Mouse (Mus musculus) ES-CJ7 (cell line): ENCODE measurements at regions not wholly inside any gene's neighbourhood (a gene's known extent, or its start where the extent isn't known, plus 50 kb on each side); places are given as distances from the start of the nearest gene placed in this dataset.

Experiments
- DNase-seq: peaks from one replicate; pipeline ENCODE4 v3.0.0; 2011; ENCODE audit warnings: low read depth, low spot score

DNA sequence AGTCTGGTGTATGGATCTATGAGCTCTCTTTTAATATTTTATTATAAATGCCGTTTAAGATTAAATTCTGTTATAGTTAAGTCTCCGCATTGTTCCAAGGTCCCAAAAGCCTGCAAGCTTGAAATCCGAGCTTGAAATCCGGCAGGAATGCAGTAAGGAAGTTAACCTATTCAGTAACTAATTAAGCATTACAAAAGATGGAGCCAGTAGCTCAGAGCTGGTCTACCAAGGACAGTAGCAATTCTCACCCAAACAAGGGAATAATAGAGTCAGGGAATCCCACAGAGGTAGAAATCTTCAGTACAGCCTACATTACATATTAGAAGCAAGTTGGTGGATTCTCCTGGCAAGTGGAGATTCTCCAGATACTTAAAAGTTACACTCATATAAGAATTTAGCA is 325.0 kb downstream of the Phf3 start:
- peak; percentile 72 for DNase-seq

DNA sequence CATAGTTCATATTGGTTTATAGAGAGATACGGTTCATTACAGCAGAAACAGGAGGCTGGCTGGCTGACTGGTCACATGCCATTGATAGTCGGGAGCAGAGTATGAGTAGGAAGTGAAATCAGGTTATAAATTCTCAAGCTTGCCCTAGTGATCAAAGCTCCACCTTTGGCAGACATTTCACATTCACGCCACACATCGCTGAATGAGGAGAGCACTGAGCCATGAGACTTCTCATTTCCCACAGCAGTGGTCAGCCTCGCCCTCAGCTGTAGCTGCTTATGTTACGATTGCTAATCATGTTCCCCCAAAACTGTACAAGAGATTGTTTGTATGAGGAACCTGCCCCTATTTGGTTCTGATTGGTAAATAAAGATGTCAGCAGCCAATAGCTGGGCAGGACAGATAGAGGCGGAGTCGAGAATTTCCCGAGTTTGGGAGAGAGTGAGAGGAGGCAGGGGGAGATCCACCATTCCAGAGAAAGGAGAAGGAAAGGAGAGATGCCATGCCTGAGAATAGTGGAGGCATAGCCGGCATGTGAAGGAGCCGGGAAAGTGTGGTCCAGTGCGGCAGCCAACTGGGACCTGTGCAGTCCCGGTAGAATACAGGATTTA is 333.5 kb downstream of the Phf3 start:
- no peak for DNase-seq

DNA sequence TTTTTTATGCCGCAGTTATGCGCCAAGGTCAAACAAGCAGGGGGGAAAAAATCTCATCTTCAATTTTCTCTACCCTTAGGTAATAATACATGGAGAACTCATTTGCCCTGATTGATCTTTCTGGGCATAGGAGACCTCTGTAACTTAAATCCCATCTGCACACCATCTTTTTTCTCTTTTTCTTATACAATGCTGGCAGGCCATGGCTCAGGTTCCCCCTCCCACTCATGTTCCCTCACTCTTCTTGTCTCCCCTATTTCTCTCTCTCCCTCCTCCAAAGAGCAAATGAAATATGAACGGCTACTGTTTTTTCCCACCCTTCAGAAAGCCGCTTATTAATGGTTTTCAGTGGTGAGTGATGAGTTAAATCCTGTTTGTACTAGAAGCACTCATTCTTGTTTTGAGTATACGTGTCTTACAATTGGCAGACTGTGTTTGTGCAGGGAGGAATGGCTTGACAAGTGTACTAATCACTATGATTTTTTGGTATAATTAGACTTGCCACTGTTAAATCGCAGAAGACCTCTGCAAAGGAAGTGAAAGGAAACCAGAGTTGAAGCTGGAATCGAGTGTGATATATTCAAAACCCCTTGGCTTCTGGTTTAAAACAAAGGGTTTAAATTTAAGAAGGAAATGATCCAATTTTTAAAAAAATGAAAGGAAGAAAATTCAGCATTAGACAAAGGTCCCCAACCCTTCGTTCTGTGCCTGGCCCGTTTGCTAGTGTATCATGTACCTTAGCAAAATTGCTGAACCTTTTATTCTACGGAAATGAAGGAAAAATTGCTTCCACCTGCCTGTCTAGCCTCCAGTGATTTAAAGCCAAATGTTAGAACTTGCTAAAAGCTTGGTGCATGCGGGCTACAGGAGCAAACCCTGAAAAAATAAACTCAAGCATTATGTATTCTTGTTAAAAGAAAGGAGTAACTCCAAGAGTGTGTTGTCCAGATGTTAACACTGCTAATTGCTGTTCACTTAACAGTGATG is 336.4 kb downstream of the Phf3 start:
- no peak for DNase-seq

DNA sequence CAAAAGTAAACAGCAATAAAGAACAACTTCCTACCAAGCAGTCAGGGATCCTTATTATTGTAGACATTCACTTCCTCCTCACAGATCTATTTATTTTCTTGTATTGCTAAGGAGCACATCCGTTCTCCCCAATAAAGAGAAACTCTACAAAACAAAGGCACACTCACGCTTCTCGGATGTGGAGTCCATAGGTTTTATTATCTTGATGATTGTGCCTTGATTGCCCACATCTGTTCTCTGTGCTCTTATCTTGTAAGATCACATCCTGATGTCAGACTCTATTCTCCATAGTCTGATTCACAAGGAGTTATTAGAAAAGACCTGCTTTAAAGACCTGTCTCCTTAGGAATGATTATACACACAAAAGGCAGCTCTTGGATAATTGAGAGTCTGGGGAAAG is 356.4 kb downstream of the Phf3 start:
- peak; percentile 15 for DNase-seq

DNA sequence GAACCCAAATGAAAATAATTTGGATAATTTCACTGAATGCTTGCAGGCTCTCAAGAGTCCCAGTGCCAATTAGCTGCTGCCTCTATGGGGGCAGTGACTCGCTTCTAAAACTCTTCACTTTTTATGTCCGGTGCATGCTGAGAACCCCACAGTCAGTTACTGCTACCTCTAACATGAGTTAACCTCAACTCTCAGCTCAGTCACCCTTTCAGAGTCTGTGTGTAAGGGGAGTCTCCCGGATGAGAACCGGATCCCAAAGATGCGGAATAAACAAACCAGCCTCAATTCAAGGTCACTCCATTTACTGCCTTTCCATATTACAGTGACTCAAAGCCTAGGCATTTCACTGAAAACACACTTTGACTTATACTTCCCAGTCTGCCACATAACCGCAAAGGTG is 357.9 kb downstream of the Phf3 start:
- DNase-seq = no peak

DNA sequence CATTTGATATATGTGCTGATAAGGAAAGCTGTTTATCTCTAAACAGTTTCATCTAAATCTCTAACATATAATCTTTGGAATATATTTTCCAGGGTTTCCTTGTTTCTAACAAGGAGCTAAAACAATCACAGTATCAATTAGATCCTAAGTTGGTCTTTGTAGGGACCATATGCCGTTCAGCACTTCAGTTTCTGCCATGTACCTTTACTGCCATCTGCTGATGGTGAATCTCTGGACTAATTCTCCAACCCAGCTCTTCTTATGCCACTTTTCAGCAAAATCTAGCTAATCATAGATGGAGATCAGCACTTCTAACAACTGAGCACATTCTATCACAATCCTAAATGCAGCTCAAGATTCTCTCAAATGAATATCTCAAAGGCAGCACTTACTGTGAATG is 370.5 kb downstream of the Phf3 start:
- peak; percentile 23 for DNase-seq

DNA sequence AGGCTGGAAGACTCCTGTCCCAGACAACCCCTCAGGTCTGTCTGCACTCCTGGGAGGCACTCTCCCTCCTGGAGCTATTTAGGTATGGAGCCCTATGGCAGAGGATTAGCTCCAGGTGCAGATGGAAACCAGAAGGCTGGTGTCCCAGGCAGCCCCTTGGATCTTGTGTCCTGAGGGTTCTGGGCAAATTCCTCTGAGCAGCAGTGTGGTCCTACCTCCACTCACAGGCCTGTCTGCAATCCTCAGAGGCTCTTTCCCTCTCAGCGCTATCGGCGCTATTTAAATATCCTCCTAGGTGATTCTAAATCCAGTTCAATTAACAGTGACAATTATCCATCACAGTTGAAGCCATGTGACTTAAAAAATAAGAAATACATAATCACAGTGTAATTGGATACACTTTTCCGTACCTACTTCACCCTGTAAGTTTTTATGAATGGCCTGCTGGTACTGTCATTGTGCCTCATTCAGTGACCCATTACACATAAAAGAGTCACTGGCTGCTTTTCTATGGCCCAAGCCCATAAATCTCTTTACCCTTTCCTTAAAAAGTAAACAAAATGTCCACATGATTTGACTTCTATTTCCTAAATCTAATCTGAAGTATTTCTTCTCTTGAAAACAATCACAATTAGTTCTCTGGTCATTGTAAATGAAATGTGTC is 413.3 kb downstream of the Phf3 start:
- DNase-seq = no peak

DNA sequence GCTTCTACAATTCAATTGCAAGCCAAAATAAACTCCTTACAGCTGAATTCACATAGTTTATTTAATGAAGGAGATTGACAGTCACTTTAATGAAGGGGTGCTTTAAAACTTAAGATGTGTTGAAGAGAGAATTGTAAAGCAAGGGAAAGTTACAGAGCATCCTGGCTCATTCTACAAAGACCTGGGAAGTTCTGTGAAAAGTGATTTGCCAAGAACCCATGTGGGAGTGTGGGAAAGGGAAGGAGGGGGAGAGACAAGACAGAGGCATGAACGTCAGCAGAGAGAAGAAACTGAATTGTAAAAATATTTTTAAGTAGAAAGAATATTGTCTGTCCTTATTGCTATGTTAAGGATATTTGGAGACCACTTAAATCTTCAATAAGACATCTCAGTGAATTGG is 435.8 kb downstream of the Phf3 start:
- DNase-seq = no peak

DNA sequence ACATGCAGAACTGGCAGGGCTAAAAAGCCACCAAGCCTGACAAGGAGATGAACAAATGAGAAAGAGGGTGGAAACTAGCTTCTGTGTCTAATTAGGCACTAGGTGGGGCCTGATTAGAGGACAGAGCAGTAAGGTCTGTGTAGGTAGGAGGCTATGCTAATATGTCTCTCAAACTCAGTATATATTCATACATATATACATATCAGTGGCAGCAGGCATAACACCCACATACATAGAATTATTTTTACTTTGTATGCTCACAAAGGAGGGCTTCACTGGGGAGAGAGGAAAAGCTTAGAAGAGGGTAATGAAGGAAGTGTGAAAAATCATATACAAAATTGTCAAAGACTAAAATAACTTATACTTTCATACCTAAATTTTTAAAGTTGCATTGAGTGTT is 457.1 kb downstream of the Phf3 start:
- no peak for DNase-seq

DNA sequence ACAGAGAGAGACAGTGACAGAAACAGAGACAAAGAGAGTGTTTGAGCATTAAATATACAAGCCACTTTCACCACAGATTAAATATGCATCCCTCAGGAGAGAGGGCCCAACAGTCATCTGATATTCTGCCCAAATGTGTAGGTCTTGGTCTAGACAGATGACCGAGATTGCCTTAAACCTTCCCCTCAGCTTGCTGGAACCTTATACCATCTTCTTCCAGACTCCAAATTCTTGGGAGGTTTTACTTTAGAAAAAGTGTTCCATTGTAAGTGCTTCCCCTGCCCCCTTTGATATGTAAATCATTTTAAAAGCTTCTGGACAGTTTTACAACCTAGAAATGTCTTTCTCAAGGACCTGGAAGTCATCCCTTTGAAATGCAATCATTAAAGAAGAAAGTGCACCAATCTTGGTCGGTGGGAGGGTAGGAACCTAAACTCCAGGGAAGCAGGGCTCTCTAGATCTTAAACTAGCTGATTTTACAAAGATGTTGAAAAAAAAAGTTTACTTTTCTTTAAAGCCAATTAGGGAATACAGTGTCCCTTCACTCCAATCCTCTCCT is 458.8 kb downstream of the Phf3 start:
- peak; percentile 64 for DNase-seq
